Mouse (Mus musculus) bone marrow macrophage, adult 2 months (primary cell): ENCODE data around the gene Sart1.

Experiments
- CTCF ChIP-seq: IDR thresholded peaks from 2 replicates; pipeline ENCODE4 v1.5.1; 2012; ENCODE audit warnings: low read depth, mild to moderate bottlenecking, low read length, moderate library complexity
- POLR2A ChIP-seq: IDR thresholded peaks from 2 replicates; pipeline ENCODE4 v1.6.1; 2012; ENCODE audit warnings: mild to moderate bottlenecking, low read depth, low read length, borderline replicate concordance

DNA sequence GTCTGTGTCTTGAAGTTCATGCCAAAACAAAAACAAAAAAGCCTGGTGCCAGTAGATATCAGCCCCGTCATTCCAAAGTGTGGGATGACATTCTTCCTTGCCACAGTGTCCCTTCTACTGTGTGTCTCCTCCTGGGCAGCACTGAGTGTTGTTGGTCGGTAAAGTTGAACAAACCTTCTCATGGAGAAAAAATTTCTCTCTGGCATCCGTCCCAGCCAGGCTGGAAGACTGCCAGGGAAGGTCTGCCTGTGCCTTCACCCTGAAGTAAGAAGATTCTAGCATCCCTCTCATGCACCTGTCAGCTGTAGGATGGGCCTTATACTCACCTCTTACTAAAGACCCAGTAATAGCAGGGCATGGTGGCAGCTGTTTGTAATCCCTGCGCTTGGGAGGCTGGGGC lies 4.4 kb upstream of the Sart1 start:
- TF ChIP-seq POLR2A: no peak
- no peak for TF ChIP-seq CTCF
